Mouse (Mus musculus) granulocyte monocyte progenitor cell, adult 5-6 weeks (primary cell): ENCODE data around the gene Pelp1. TPM values are rescaled to one million over a fixed set of nuclear protein-coding genes. Genes with fewer than 3 reads are reported as not detected.

ENCODE experiments used
- ATAC-seq: replicated peaks from 2 replicates; pipeline ENCODE4 v1.8.0; 2016; ENCODE audit warnings: mild to moderate bottlenecking, moderate TSS enrichment, inconsistent platforms; ENCODE audit not compliant: poor library complexity, severe bottlenecking
- total RNA-seq, 2 experiments: library from RNA; stranded (forward) in 1 of 2; stranded (reverse) in 1 of 2; fragments of 200-712, 200-1000 nt in 1 of 2; fragments of >200 nt in 1 of 2; fragmentation: Nextera tagmentation in 1 of 2; gene quantifications; 2 replicates each; pipeline ENCODE4 v1.2.3; 2014 to 2017

Pelp1 gene
- total RNA-seq, 2 experiments from 2014 or later = 12.7 to 33.0 TPM

DNA sequence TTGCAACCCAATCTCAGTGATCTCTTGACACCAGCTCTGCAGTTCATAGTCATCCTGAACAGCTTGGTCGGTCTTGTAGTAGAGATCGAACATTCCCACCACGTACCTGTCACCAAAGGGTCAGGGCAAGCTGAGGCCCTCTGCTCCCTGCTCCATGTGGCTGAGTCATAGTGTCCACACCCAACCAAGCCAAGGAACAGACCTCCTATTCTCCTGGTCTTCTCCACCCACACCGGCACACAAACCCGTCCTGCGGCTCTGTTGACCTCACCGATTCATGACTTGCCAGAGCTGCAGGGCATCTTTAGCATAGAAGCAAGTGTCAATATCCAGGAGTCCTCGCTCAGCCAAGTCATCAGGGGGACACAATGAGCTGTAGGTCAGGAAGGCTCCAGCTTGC is 64.3 kb downstream of the Pelp1 start:
- no peak for ATAC-seq

DNA sequence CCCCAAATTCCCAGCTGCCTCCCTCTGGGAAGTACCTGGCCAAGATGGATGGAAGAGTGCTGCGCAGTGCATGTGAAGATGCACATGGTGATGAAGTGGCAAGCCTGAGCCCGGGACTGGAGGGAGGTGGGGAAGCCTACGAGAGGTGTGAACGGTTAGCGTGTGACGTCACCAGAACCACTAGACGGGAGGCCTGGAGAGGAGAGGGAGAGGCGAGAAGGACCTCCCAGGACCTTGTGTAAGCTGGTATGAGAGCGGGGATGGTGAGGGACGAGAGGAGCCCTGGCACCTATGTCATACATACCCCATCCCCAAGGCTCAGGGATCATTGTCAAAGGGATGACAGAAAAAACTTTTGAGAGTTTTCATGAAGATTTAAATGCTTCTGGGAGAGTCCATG is 64.8 kb downstream of the Pelp1 start:
- no peak for ATAC-seq

Other genes with a start within 250 kb of the Pelp1 start
- not detected in 2 replicates for gene Slc16a11, start 197.3 kb downstream of the Pelp1 start, total RNA-seq (2014; fragmentation: Nextera tagmentation)
- not detected in 2 replicates for gene Slc16a11, start 197.3 kb downstream of the Pelp1 start, total RNA-seq (2017)
- 7.1 and 7.9 TPM in 2 replicates for gene Slc16a13, start 189.0 kb downstream of the Pelp1 start, total RNA-seq (2014; fragmentation: Nextera tagmentation)
- 9.8 TPM in 2 replicates for gene Slc16a13, start 189.0 kb downstream of the Pelp1 start, total RNA-seq (2017)
- gene Bcl6b, start 180.2 kb downstream of the Pelp1 start, total RNA-seq (2014; fragmentation: Nextera tagmentation) = not detected in 2 replicates
- gene Bcl6b, start 180.2 kb downstream of the Pelp1 start, total RNA-seq (2017) = 0.13 TPM in 1 of 2 replicates, not detected in the other
- gene 0610010K14Rik, start 172.1 kb downstream of the Pelp1 start, total RNA-seq (2014; fragmentation: Nextera tagmentation) = 78.5 and 112 TPM in 2 replicates
- 36.9 and 44.2 TPM in 2 replicates for gene 0610010K14Rik, start 172.1 kb downstream of the Pelp1 start, total RNA-seq (2017)
- gene Gm21988, start 170.2 kb downstream of the Pelp1 start, total RNA-seq (2014; fragmentation: Nextera tagmentation) = 4.7 and 4.8 TPM in 2 replicates
- gene Gm21988, start 170.2 kb downstream of the Pelp1 start, total RNA-seq (2017) = 0.57 TPM in 1 of 2 replicates, not detected in the other
- gene Rnasek, start 170.2 kb downstream of the Pelp1 start, total RNA-seq (2014; fragmentation: Nextera tagmentation) = 116 and 161 TPM in 2 replicates
- 31.2 and 31.3 TPM in 2 replicates for gene Rnasek, start 170.2 kb downstream of the Pelp1 start, total RNA-seq (2017)
- gene Alox12, start 154.7 kb downstream of the Pelp1 start, total RNA-seq (2014; fragmentation: Nextera tagmentation) = not detected in 2 replicates
- gene Alox12, start 154.7 kb downstream of the Pelp1 start, total RNA-seq (2017) = not detected in 2 replicates
- gene Alox12e, start 87.4 kb downstream of the Pelp1 start, total RNA-seq (2014; fragmentation: Nextera tagmentation) = not detected in 2 replicates
- not detected in 2 replicates for gene Alox12e, start 87.4 kb downstream of the Pelp1 start, total RNA-seq (2017)
- not detected in 2 replicates for gene Alox15, start 58.0 kb downstream of the Pelp1 start, total RNA-seq (2014; fragmentation: Nextera tagmentation)
- 0.62 and 0.82 TPM in 2 replicates for gene Alox15, start 58.0 kb downstream of the Pelp1 start, total RNA-seq (2017)
- gene Arrb2, start 22.6 kb upstream of the Pelp1 start, total RNA-seq (2014; fragmentation: Nextera tagmentation) = 63.2 and 69.8 TPM in 2 replicates
- 41.1 and 74.9 TPM in 2 replicates for gene Arrb2, start 22.6 kb upstream of the Pelp1 start, total RNA-seq (2017)
- gene Med11, start 41.9 kb upstream of the Pelp1 start, total RNA-seq (2014; fragmentation: Nextera tagmentation) = 19.7 and 28.5 TPM in 2 replicates
- 31.5 and 35.8 TPM in 2 replicates for gene Med11, start 41.9 kb upstream of the Pelp1 start, total RNA-seq (2017)
- gene Zmynd15, start 49.4 kb upstream of the Pelp1 start, total RNA-seq (2014; fragmentation: Nextera tagmentation) = not detected in 2 replicates
- not detected in 2 replicates for gene Zmynd15, start 49.4 kb upstream of the Pelp1 start, total RNA-seq (2017)
- gene Cxcl16, start 50.0 kb upstream of the Pelp1 start, total RNA-seq (2014; fragmentation: Nextera tagmentation) = not detected in 2 replicates
- gene Cxcl16, start 50.0 kb upstream of the Pelp1 start, total RNA-seq (2017) = 0.22 TPM in 1 of 2 replicates, not detected in the other
- not detected in 2 replicates for gene Tm4sf5, start 95.2 kb upstream of the Pelp1 start, total RNA-seq (2014; fragmentation: Nextera tagmentation)
- not detected in 2 replicates for gene Tm4sf5, start 95.2 kb upstream of the Pelp1 start, total RNA-seq (2017)
- not detected in 2 replicates for gene Vmo1, start 104.6 kb upstream of the Pelp1 start, total RNA-seq (2014; fragmentation: Nextera tagmentation)
- not detected in 2 replicates for gene Vmo1, start 104.6 kb upstream of the Pelp1 start, total RNA-seq (2017)
- gene Gltpd2, start 109.2 kb upstream of the Pelp1 start, total RNA-seq (2014; fragmentation: Nextera tagmentation) = not detected in 2 replicates
- gene Gltpd2, start 109.2 kb upstream of the Pelp1 start, total RNA-seq (2017) = not detected in 2 replicates
- gene Psmb6, start 115.3 kb upstream of the Pelp1 start, total RNA-seq (2014; fragmentation: Nextera tagmentation) = 243 and 281 TPM in 2 replicates
- 290 and 384 TPM in 2 replicates for gene Psmb6, start 115.3 kb upstream of the Pelp1 start, total RNA-seq (2017)
- gene Gm40193, start 122.9 kb upstream of the Pelp1 start, total RNA-seq (2014; fragmentation: Nextera tagmentation) = not detected in 2 replicates
- not detected in 2 replicates for gene Gm40193, start 122.9 kb upstream of the Pelp1 start, total RNA-seq (2017)
- gene Pld2, start 130.0 kb upstream of the Pelp1 start, total RNA-seq (2014; fragmentation: Nextera tagmentation) = 0.99 and 6.2 TPM in 2 replicates
- 0.10 and 0.26 TPM in 2 replicates for gene Pld2, start 130.0 kb upstream of the Pelp1 start, total RNA-seq (2017)
- 25.0 and 36.1 TPM in 2 replicates for gene Mink1, start 152.8 kb upstream of the Pelp1 start, total RNA-seq (2014; fragmentation: Nextera tagmentation)
- gene Mink1, start 152.8 kb upstream of the Pelp1 start, total RNA-seq (2017) = 11.2 and 13.3 TPM in 2 replicates
- 1.2 TPM in 1 of 2 replicates, not detected in the other for gene 4930544D05Rik, start 205.8 kb upstream of the Pelp1 start, total RNA-seq (2014; fragmentation: Nextera tagmentation)
- gene 4930544D05Rik, start 205.8 kb upstream of the Pelp1 start, total RNA-seq (2017) = not detected in 2 replicates
- not detected in 2 replicates for gene Chrne, start 209.2 kb upstream of the Pelp1 start, total RNA-seq (2014; fragmentation: Nextera tagmentation)
- 0.26 TPM in 1 of 2 replicates, not detected in the other for gene Chrne, start 209.2 kb upstream of the Pelp1 start, total RNA-seq (2017)
- gene Gp1ba, start 229.1 kb upstream of the Pelp1 start, total RNA-seq (2014; fragmentation: Nextera tagmentation) = not detected in 2 replicates
- not detected in 2 replicates for gene Gp1ba, start 229.1 kb upstream of the Pelp1 start, total RNA-seq (2017)
- gene Rnf167, start 237.2 kb upstream of the Pelp1 start, total RNA-seq (2014; fragmentation: Nextera tagmentation) = 35.4 and 51.1 TPM in 2 replicates
- 32.7 and 34.6 TPM in 2 replicates for gene Rnf167, start 237.2 kb upstream of the Pelp1 start, total RNA-seq (2017)
- 80.9 and 91.7 TPM in 2 replicates for gene Slc25a11, start 237.4 kb upstream of the Pelp1 start, total RNA-seq (2014; fragmentation: Nextera tagmentation)
- gene Slc25a11, start 237.4 kb upstream of the Pelp1 start, total RNA-seq (2017) = 63.3 and 67.7 TPM in 2 replicates
- gene Pfn1, start 244.6 kb upstream of the Pelp1 start, total RNA-seq (2014; fragmentation: Nextera tagmentation) = 1,205 and 1,364 TPM in 2 replicates
- gene Pfn1, start 244.6 kb upstream of the Pelp1 start, total RNA-seq (2017) = 425 and 461 TPM in 2 replicates
- 14.9 and 18.9 TPM in 2 replicates for gene Eno3, start 247.2 kb upstream of the Pelp1 start, total RNA-seq (2014; fragmentation: Nextera tagmentation)
- 4.5 and 5.9 TPM in 2 replicates for gene Eno3, start 247.2 kb upstream of the Pelp1 start, total RNA-seq (2017)